Mouse (Mus musculus) intestine, embryonic 16.5 days (tissue): ENCODE results near the gene Camk2n1. TPM values are rescaled to one million over a fixed set of nuclear protein-coding genes. Genes with fewer than 3 reads are reported as not detected.
"Not testable (repeated sequence)": the region's sequence is repeated elsewhere in the genome, so short reads cannot be mapped to it uniquely, and the experiment has no call there.

Experiments used
- ATAC-seq: fragments of 200-750 bp; cut with Nextera tagmentation; 2 replicates; pipeline ENCODE4 v1.8.0; 2017; ENCODE audit warnings: moderate TSS enrichment, moderate library complexity
- H3K27ac ChIP-seq: fragments of 300-500 bp; sonication (generic); 2 replicates; pipeline ENCODE4 v1.5.1; 2014; ENCODE audit warnings: mild to moderate bottlenecking, low read length
- H3K27me3 ChIP-seq: fragments of 300-500 bp; sonication (generic); replicated peaks from 2 replicates; pipeline ENCODE4 v1.6.1; 2014; ENCODE audit warnings: low read length, control low read depth, mixed read lengths; ENCODE audit not compliant: control insufficient read depth, insufficient read depth
- H3K36me3 ChIP-seq: fragments of 300-500 bp; sonication (generic); 2 replicates; pipeline ENCODE4 v1.6.1; 2014; ENCODE audit warnings: low read length, control low read depth; ENCODE audit not compliant: control insufficient read depth, insufficient read depth
- H3K4me1 ChIP-seq: fragments of 300-500 bp; sonication (generic); 2 replicates; pipeline ENCODE4 v1.6.1; 2014; ENCODE audit warnings: low read length, control low read depth, mixed read lengths; ENCODE audit not compliant: control insufficient read depth, insufficient read depth
- H3K4me2 ChIP-seq: fragments of 300-500 bp; sonication (generic); 2 replicates; pipeline ENCODE4 v1.6.1; 2014; ENCODE audit warnings: low read depth, low read length, control low read depth
- H3K4me3 ChIP-seq: fragments of 300-500 bp; sonication (generic); 2 replicates; pipeline ENCODE4 v1.5.1; 2014; ENCODE audit warnings: mild to moderate bottlenecking, low read length
- H3K9ac ChIP-seq: fragments of 300-500 bp; sonication (generic); 2 replicates; pipeline ENCODE4 v1.6.1; 2014; ENCODE audit warnings: low read depth, low read length
- H3K9me3 ChIP-seq: fragments of 300-500 bp; sonication (generic); 2 replicates; pipeline ENCODE4 v1.6.1; 2016; ENCODE audit warnings: low read length, control low read depth; ENCODE audit not compliant: control insufficient read depth
- WGBS: fragments of 180-500 bp; shearing (Covaris S2); extraction: QIAGEN DNeasy Blood & Tissue Kit; methylation state at CpG from one replicate; pipeline ENCODE4 v1.1.7; 2014; 5-methylcytosine and 5-hydroxymethylcytosine counted together
- polyA plus RNA-seq: library from polyadenylated mRNA; unstranded; fragments of >200 nt; fragmentation: Nextera tagmentation; extraction: Ambion mirVana; gene quantifications from 2 replicates; pipeline ENCODE4 v1.2.1, GENCODE M21; 2015

Gene Camk2n1
- polyA plus RNA-seq, 1 experiment from 2014 or later: 3.6 TPM

DNA sequence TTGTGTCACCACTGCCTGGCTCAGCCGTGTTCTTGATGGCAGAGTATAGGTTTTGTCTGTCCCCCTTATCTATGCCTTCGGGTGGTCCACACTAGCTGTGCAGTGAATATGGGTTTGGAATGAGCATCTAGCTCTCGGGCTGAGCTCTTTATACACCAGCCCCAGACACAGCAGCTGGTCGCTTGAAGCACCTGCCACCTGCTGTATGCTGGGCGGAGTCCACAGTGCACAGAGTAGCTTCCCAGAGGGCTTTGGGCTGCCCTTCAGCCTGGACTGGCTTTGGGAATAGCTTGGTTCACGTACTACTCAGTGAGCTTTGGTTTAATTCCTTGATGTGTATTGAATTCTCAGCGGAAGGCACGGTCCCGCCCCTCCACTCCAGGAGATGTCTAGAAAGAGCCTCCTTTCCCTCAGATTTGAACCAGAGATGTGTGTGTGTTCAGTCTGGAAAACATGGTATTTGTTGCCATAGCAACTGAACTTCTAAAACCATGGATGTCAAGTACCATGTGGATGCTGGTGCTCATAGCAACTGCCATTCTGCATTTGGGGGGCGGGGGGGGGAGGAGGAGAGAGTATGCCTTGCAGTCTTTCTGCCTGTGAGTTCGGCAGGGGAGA, 35.7 kb upstream of the Camk2n1 start:
- Histone ChIP-seq H3K27ac (no peak overlapping the region), H3K4me3 (no peak overlapping the region), H3K27me3 (0 out of 2 replicates have a peak, but pooled peaks cover 3% of the 10 kb centered on the region), H3K9ac (no peak overlapping the region), H3K4me1 (peaks cover 6% of the 10 kb centered on the region; the same call in 1 of the 2 replicates), H3K36me3 (no peaks in the 10 kb centered on the region), H3K4me2 (no peak overlapping the region), H3K9me3 (no peaks in the 10 kb centered on the region)
- 58% methylated on average over 11 of the region's 11 CpGs for WGBS
- peak; percentile 55 for ATAC-seq

GRCm38 (mm10) chr4:138425028-138425427, 29.1 kb upstream of the Camk2n1 start:
- H3K4me2 ChIP-seq: no peak overlapping the region
- H3K36me3 ChIP-seq: no peaks in the 10 kb centered on the region
- no peak overlapping the region for H3K9ac ChIP-seq
- H3K27ac ChIP-seq: no peak overlapping the region
- H3K4me1 ChIP-seq: 0 out of 2 replicates have a peak, but pooled peaks cover 6% of the 10 kb centered on the region
- ATAC-seq: no peak
- H3K9me3 ChIP-seq: no peaks in the 10 kb centered on the region
- WGBS: 87% methylated on average over 6 of the region's 6 CpGs
- no peak overlapping the region for H3K4me3 ChIP-seq
- 0 out of 2 replicates have a peak, but pooled peaks cover 3% of the 10 kb centered on the region for H3K27me3 ChIP-seq

- H3K36me3 ChIP-seq, H3K27me3 ChIP-seq, H3K9me3 ChIP-seq, H3K4me2 ChIP-seq, H3K27ac ChIP-seq, ATAC-seq, H3K4me3 ChIP-seq, H3K9ac ChIP-seq, H3K4me1 ChIP-seq: not testable (repeated sequence)
- 88% methylated on average over 14 of the region's 14 CpGs for WGBS
Measured at GRCm38 (mm10) chr4:138425604-138426003, 28.5 kb upstream of the Camk2n1 start.

- 0 out of 2 replicates have a peak, but pooled peaks have one; percentile 43 for ATAC-seq
- Histone ChIP-seq H3K27me3 (no peaks in the 10 kb centered on the region), H3K4me2 (peak overlapping the region; percentile 35), H3K9ac (no peak overlapping the region), H3K4me1 (0 out of 2 replicates have a peak, but pooled peaks cover 6% of the 10 kb centered on the region), H3K9me3 (no peaks in the 10 kb centered on the region), H3K27ac (no peak overlapping the region), H3K4me3 (0 out of 2 replicates have a peak overlapping the region, but pooled peaks have one; percentile 15), H3K36me3 (no peaks in the 10 kb centered on the region)
- 39% methylated on average over 22 of the region's 22 CpGs for WGBS
Measured at GRCm38 (mm10) chr4:138426778-138427705, 27.1 kb upstream of the Camk2n1 start.

- no peaks in the 10 kb centered on the region for H3K36me3 ChIP-seq
- no peak for ATAC-seq
- H3K4me2 ChIP-seq: no peak overlapping the region
- no peaks in the 10 kb centered on the region for H3K9me3 ChIP-seq
- H3K4me3 ChIP-seq: no peak overlapping the region
- 44% methylated on average over 3 of the region's 3 CpGs for WGBS
- no peaks in the 10 kb centered on the region for H3K27me3 ChIP-seq
- no peak overlapping the region for H3K27ac ChIP-seq
- H3K4me1 ChIP-seq: 0 out of 2 replicates have a peak, but pooled peaks cover 6% of the 10 kb centered on the region
- no peak overlapping the region for H3K9ac ChIP-seq
Measured at GRCm38 (mm10) chr4:138429778-138430177, 24.3 kb upstream of the Camk2n1 start.

DNA sequence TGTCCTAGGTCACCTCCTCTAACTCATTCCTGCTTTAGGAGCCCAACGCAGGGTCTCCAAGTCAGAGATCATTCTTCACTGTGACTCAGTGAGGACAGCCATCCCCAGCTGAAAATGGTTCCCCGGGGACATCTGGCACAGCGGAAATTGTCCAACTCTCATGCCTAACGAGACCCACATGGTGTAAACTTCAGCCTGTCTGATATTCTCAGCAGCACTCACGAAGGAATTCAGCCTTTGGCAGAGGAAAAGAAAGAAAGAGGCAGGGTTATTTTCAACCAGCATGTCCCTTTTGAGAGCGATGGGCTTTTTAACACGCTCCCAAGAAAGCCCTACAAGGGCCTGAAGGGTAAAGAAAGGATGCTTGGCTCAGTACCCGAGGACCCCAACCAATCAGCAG, 22.8 kb upstream of the Camk2n1 start:
- no peaks in the 10 kb centered on the region for H3K27me3 ChIP-seq
- no peak for ATAC-seq
- WGBS: 58% methylated on average over 8 of the region's 8 CpGs

GRCm38 (mm10) chr4:138434347-138435316, 19.5 kb upstream of the Camk2n1 start, which contains the start of gene Mul1:
Mul1 (plus strand) TSS chr4:138434671.
- peak within 1 kb of the TSS; percentile 50 for H3K27ac ChIP-seq
- H3K4me3 ChIP-seq: peak within 1 kb of the TSS; percentile 81
- WGBS: 1% methylated on average over 64 of the region's 64 CpGs
- ATAC-seq: peak; percentile 89
- H3K9ac ChIP-seq: peak within 1 kb of the TSS; percentile 86
- peaks cover 13% of the 10 kb centered on the region for H3K4me1 ChIP-seq
- H3K4me2 ChIP-seq: peak within 1 kb of the TSS; percentile 64
- H3K36me3 ChIP-seq: peaks cover 18% of the 10 kb centered on the region
- H3K27me3 ChIP-seq: no peaks in the 10 kb centered on the region
- no peaks in the 10 kb centered on the region for H3K9me3 ChIP-seq

More for the DNA sequence above, 22.8 kb upstream of the Camk2n1 start:
- Histone ChIP-seq H3K27ac (no peak overlapping the region), H3K4me2 (no peak overlapping the region), H3K4me3 (no peak overlapping the region), H3K9ac (no peak overlapping the region), H3K9me3 (no peaks in the 10 kb centered on the region), H3K36me3 (no peaks in the 10 kb centered on the region), H3K4me1 (peaks cover 14% of the 10 kb centered on the region)

- H3K4me2 ChIP-seq: no peak overlapping the region
- no peak for ATAC-seq
- no peak overlapping the region for H3K9ac ChIP-seq
Measured at GRCm38 (mm10) chr4:138440062-138440461, 14.1 kb upstream of the Camk2n1 start.

More at GRCm38 (mm10) chr4:138440062-138440461, 14.1 kb upstream of the Camk2n1 start:
- no peak overlapping the region for H3K4me3 ChIP-seq
- H3K27me3 ChIP-seq: no peaks in the 10 kb centered on the region
- H3K36me3 ChIP-seq: peaks cover 23% of the 10 kb centered on the region
- 42% methylated on average over 3 of the region's 3 CpGs for WGBS
- peaks cover 13% of the 10 kb centered on the region for H3K4me1 ChIP-seq
- no peak overlapping the region for H3K27ac ChIP-seq
- no peaks in the 10 kb centered on the region for H3K9me3 ChIP-seq
